Mouse (Mus musculus) layer of hippocampus, postnatal 14 days (tissue): ENCODE data around the gene Prkch. TPM values are rescaled to one million over a fixed set of nuclear protein-coding genes. Genes with fewer than 3 reads are reported as not detected.

ENCODE experiments used
- DNase-seq, 2 experiments: peaks; one replicate each; pipeline ENCODE4 v3.0.0; 2021 to 2022; ENCODE audit warnings: low spot score in 2 of 2, mixed read lengths in 1 of 2
- total RNA-seq, 2 experiments: library from RNA; stranded (reverse); gene quantifications; 2 replicates each; pipeline ENCODE4 v1.2.3; 2021

Gene Prkch
- total RNA-seq, 2 experiments from 2014 or later, result 4.1 to 8.6 TPM

- DNase-seq, result no peak
Observed at GRCm38 (mm10) chr12:73790571-73791108, 206.0 kb downstream of the Prkch start.

DNA sequence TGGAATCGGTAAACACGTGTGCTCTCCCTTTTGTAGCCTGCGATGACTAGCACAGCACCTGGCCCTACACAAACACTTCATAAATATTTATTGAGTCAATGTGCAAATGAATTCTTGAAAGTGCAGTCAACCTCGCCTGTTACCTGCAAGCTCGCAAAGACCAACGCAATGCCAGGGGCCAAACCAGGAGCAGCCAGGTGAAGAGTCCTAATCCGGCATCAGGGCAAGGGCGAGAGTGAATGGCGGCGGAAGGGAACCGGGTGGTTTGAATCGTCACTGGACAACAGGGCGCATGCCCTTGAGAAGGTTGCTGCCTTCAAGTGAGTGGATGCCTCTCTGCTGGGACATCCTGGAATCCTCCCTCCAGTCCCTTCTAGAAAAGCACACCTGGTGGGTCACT, 208.6 kb downstream of the Prkch start:
- no peak for DNase-seq

DNA sequence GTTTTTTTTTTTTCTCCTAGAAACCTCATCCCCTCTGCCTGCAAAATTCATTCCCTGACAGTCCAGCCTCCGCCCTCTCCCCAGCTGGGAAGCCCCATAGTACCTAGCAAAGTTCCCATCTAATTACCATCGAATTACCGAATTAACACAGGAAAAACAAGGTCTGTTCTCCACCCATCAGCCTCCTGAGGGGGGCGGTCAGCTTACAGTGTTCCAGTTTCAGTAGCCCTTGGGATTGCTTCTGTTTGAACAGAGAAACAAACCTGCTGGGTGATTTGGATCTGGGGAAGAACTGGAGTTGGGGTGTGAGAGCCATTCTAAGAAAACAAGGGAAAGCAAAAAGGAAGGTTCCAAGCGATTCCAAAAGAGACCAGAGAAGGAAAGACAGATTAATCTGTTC, 209.1 kb downstream of the Prkch start:
- no peak for DNase-seq

DNA sequence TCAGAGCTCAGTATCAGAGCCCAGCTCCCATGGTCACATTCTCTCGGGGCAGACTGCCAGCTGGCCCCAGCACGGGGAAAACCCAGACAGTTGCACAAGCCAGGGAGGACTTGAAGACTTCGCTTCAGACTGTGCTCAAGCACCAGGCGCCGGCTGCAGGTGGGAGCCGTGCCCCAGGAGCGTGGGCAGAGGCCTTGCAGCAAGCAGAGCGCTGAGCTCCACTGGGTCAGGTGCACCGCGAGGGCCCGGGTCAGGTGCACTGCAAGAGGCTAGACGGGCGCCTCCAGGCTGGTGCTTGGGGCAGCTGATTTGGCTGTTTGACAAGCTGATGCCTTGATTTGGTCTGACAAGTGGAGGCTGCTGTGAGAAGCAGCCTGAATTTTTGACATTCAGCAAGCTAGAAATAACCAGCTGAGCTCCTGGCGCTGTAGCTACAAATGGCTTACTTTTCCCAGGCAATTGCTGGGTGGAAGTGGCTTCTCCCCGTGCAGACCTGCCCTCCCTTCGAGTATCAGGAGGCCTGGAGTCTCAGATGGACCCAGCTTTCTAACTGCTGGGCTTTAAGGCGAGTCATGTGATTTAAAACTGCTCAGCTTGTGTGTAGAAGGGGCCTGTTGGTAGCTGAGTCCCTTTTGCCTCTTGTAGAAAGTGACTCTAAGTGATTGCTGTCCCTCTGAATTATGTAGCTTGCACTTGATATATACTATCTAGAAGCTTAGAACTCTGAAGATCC, 209.7 kb downstream of the Prkch start:
- peak; percentile 38 to 42 for DNase-seq

GRCm38 (mm10) chr12:73799671-73800070, 215.1 kb downstream of the Prkch start:
- DNase-seq, result no peak

DNA sequence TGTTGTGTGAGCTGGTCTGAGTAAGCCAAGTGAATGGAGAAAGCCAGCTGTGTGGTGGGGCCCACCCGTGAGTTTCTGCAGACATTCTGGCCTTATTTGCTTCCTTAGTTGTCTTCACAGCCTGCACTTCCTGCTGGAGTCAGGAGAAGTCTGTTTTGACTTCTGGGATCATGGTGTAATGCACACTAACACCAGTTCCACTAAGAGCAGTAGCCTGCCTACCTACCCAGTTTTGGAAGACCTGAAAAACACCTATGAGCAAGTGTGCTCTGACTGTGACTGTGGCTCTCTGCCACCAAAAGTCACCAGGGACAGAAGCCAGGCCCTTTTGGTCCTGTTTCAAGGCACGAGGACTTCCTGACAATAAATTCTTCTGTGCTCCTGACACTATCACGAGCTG, 216.3 kb downstream of the Prkch start:
- DNase-seq, result no peak

DNA sequence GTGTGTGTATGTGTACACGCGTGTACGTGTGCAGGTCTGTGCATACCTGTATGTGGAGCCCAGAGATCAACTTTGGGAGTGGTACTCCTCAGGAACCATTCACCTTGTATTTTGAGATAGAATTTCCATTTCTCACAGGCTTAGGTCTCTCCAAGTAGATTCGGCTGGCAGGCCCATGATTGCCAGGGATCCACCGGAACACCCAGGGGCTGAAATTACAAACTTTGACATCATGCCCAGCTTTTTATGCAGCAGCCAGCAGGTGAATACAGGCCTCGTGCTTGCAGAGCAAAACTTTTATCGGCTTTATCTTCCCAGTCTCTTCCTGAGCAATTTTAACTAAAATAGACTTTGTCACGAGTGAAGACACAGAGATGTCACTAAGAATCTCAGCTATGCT, 217.2 kb downstream of the Prkch start:
- DNase-seq, result no peak

DNA sequence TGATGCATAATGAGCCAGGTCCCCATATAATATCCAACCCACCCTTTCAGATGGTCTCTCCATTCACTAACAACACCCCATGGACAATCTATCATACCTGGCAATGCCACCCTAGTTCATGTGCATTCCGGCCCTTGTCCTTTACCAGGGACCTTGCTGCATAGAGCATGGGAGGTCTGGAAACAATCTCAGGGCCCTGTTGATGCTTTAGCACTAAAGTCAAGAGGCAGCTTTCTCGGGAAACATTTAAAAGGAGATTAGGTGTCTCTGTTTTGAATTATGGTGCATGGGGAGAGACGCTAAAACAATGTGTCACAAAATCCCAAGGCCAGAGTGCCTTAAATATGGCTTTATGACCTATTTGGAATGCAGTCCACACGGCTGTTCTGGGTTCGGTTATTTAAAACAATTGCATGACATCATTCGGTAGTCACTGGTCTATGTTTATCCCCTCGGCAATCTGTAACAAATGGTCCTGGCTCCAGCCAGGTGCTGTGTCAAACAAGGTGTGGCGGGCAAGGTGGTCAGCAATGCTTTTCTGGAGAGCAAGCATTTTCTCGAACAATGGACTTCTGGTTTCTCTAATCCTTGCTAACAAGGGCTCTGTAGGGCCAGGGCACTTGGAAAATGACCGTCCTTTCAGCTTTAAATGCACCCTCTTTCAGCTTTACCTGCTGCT, 217.9 kb downstream of the Prkch start:
- DNase-seq, result no peak

GRCm38 (mm10) chr12:73803946-73804345, 219.3 kb downstream of the Prkch start:
- DNase-seq, result no peak

DNA sequence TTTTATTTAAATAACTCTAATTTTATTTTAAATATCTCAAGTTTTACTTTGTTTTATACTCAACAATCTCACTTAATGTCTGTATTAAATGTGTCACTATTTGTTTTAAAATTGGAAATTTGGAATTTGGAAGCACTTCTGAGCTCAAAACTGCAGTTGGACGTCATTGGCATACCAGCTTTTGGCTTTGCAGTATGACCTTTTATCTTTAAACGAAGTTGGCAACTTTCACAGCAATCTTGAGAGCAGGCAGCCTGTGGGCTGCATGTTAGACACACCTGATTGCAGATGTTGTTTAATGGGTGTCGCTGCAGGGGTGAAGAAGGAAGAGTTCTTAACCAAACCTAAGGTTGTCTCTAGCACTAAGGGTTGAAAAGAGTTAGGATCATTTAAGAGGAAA, 220.9 kb downstream of the Prkch start:
- DNase-seq, result no peak

GRCm38 (mm10) chr12:73806003-73806402, 221.4 kb downstream of the Prkch start:
- DNase-seq, result no peak

DNA sequence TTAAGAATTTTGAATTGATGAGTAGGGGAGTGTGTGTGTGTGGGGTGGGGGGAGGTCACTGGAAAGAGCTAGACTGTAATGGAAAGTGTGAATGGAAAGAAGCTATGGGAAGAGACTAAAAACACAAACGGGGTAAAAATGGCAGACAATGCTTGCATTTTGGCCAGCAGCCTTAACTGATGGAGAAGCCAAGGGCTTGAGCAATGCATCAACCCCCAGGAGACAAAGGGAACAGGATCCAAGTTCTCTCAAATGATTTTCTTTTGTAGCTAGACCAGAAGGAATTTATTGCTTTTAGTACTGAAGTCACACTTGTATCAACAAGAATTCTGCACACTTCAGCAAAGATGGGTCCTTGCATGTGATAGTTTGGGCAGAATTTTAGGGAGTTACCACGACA, 222.6 kb downstream of the Prkch start:
- DNase-seq, result no peak

GRCm38 (mm10) chr12:73810041-73810795, 225.6 kb downstream of the Prkch start:
- DNase-seq, result no peak

GRCm38 (mm10) chr12:73810903-73811302, 226.3 kb downstream of the Prkch start:
- no peak for DNase-seq

DNA sequence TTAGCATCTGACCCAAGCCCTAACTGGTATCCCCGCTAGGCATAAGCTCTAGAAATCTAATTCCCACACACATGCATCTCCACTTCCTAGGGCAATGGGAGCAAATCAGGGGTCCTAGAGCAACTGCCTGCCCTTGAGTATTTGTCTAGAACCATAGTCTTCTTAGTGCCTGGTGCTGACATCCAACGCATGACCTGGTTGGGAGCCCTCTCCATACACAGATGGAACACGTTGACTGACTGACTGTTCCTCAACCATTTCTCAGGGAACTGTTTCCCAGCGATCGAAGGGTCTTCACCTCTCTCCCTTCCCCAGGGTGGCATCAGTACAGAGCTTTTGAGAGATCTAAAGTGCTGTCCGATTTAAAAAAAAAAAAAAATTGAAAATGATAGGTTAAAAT, 227.6 kb downstream of the Prkch start:
- no peak for DNase-seq

DNA sequence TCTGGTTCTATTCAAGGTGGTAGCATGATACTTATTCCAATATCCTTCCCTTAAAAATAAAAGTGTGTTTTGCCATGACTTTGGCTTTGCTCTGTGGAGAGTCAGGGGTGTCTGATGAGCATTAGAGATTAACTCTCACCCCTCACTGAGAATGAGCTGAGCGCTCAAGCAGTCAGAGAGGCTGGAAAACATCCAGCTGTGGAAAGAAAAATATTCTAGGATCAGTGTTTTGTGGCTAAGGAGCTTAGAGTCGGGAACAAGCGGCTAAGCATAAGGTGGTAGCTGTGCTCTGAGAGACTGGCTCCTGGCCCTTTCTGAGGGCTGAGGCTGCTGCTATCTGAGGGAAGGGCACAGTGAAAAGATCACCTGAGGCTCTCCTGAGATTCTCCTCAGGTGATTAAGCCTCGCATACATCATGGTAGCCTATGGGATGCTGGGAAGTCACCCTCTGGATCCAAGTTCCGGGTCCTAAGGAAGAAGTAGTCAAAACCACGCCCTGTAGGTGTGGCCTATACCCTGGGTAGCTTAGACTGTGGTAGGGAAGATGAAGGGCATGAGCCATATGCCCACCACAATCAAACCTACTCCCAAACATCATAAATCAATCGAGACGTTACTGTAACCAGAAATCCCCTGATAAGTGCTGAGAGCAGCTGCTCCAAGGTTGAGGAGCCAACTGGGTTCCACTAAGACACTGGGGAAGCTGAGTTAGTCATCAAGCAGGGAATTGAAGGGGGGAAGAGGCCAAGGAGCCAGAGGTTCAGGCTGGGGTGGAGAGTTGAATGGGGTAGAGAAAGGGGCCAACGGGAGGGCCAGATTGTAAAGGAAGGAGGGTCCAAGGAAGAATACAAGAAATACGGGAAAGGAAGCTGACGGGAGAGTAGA, 228.7 kb downstream of the Prkch start:
- DNase-seq, result no peak

GRCm38 (mm10) chr12:73814056-73814735, 229.6 kb downstream of the Prkch start:
- no peak for DNase-seq

- DNase-seq, result no peak
Observed at GRCm38 (mm10) chr12:73814897-73815296, 230.3 kb downstream of the Prkch start.

- DNase-seq, result no peak
Observed at GRCm38 (mm10) chr12:73815463-73815862, 230.9 kb downstream of the Prkch start.

- DNase-seq, result no peak
Observed at GRCm38 (mm10) chr12:73815892-73816291, 231.3 kb downstream of the Prkch start.
